Mouse (Mus musculus) kidney, embryonic 15.5 days (tissue): ENCODE measurements around the gene Il10ra. TPM values are rescaled to one million over a fixed set of nuclear protein-coding genes. Genes with fewer than 3 reads are reported as not detected.

Source experiments
- ATAC-seq: fragments of 200-750 bp; cut with Nextera tagmentation; replicated peaks from 2 replicates; pipeline ENCODE4 v1.8.0; 2017; ENCODE audit warnings: moderate TSS enrichment; ENCODE audit not compliant: low FRiP score
- H3K27ac ChIP-seq: fragments of 300-500 bp; sonication (generic); 2 replicates; pipeline ENCODE4 v1.5.1; 2015; ENCODE audit warnings: mild to moderate bottlenecking, inconsistent platforms
- H3K27me3 ChIP-seq: fragments of 300-500 bp; sonication (generic); 2 replicates; pipeline ENCODE4 v1.6.1; 2015; ENCODE audit warnings: inconsistent platforms
- H3K36me3 ChIP-seq: fragments of 300-500 bp; sonication (generic); 2 replicates; pipeline ENCODE4 v1.6.1; 2015; ENCODE audit warnings: inconsistent platforms
- H3K4me1 ChIP-seq: fragments of 300-500 bp; sonication (generic); 2 replicates; pipeline ENCODE4 v1.6.1; 2015; ENCODE audit warnings: inconsistent platforms
- H3K4me2 ChIP-seq: fragments of 300-500 bp; sonication (generic); 2 replicates; pipeline ENCODE4 v1.6.1; 2015; ENCODE audit warnings: moderate library complexity, mild to moderate bottlenecking, inconsistent platforms
- H3K4me3 ChIP-seq: fragments of 300-500 bp; sonication (generic); replicated peaks from 2 replicates; pipeline ENCODE4 v1.5.1; 2015; ENCODE audit warnings: mild to moderate bottlenecking, inconsistent platforms
- H3K9ac ChIP-seq: fragments of 300-500 bp; sonication (generic); 2 replicates; pipeline ENCODE4 v1.6.1; 2015; ENCODE audit warnings: mild to moderate bottlenecking, inconsistent platforms
- H3K9me3 ChIP-seq: fragments of 300-500 bp; sonication (generic); replicated peaks from 2 replicates; pipeline ENCODE4 v1.6.1; 2016; ENCODE audit warnings: inconsistent platforms
- WGBS: fragments of 180-500 bp; shearing (Covaris S2); methylation state at CpG from one replicate; pipeline ENCODE4 v1.1.7; 2015; ENCODE audit warnings: mixed read lengths; 5-methylcytosine and 5-hydroxymethylcytosine counted together
- polyA plus RNA-seq: library from polyadenylated mRNA; unstranded; fragments of >200 nt; fragmentation: Nextera tagmentation; extraction: Ambion mirVana; gene quantifications from 2 replicates; pipeline ENCODE4 v1.2.1, GENCODE M21; 2015

Gene Il10ra
- 0.77 and 1.2 TPM in 2 replicates for polyA plus RNA-seq

DNA sequence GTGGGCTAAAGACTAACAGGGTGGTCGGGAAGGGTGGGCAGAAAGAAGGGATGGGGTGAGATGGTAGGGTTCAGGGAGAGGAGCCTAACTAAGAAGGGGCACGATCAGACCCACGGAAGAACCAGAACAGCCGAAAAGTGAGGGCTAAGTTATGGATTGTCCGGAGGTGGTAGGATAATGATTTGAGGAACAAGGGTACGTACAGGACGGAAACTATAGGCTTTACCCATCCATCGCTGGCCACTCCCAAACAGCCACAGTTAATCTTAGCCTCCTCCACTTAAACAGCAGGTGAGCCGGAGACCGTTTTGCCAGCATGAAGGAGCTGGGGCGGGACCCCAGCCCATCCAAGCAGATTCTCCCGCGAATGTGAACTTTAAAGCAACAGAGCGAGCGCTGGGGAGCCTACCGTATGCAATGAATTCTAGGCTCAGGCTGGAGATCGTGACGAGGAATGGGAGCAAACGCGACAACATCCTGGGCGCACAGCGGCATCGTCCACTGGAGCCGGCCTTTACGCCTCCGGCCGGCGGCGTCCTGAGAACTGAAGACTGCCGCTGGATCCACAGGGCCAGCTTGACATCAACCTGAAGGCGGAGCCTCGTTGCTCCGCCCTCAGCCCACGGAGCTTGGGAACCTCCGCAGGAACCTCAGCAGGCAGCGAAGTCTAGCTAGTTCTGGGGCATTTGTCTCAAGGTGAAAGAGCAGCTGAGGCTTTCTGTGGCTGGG is at the start of gene Il10ra:
TSS of gene Il10ra (minus strand) at position 553 of the 729 bp plus-strand sequence.
- H3K9ac ChIP-seq: peak within 1 kb of the TSS; percentile 40
- H3K4me2 ChIP-seq: peak within 1 kb of the TSS; percentile 74
- H3K4me3 ChIP-seq: peak within 1 kb of the TSS; percentile 43
- H3K27ac ChIP-seq: no peak within 1 kb of the TSS
- H3K9me3 ChIP-seq: no peaks in the 10 kb centered on the region
- peaks cover 45% of the 10 kb centered on the region for H3K27me3 ChIP-seq
- H3K4me1 ChIP-seq: peaks cover 9% of the 10 kb centered on the region
- 4% methylated on average over 36 of the region's 36 CpGs for WGBS
- ATAC-seq: 0 out of 2 replicates have a peak, but pooled peaks have one; percentile 36
- no peaks in the 10 kb centered on the region for H3K36me3 ChIP-seq

DNA sequence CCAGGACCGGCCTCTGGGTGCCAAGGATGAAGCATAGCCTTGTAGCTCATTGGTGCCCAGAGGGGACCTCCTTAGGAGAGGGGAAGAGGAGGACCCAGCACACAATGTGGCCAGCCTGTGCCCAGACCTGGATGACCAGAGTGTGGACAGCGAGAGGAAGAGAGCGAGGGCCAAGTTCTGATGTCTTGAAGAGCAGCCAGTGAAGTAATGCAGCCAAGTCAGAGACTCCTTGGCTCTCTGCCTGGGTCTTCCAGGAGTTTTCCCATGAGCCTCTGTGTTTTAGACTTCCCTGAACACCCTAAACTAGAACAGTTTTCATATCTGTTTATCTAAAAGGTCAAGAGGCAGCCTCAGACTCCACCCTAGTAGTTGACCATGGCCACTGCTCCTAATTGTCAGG is 48.7 kb upstream of the Il10ra start:
- Histone ChIP-seq H3K4me3 (no peak overlapping the region), H3K27me3 (peaks cover 21% of the 10 kb centered on the region), H3K4me2 (no peak overlapping the region), H3K36me3 (no peaks in the 10 kb centered on the region), H3K9ac (no peak overlapping the region), H3K4me1 (0 out of 2 replicates have a peak, but pooled peaks cover 6% of the 10 kb centered on the region), H3K27ac (no peak overlapping the region), H3K9me3 (no peaks in the 10 kb centered on the region)
- ATAC-seq: no peak
- WGBS: 66% methylated on average over 3 of the region's 3 CpGs

DNA sequence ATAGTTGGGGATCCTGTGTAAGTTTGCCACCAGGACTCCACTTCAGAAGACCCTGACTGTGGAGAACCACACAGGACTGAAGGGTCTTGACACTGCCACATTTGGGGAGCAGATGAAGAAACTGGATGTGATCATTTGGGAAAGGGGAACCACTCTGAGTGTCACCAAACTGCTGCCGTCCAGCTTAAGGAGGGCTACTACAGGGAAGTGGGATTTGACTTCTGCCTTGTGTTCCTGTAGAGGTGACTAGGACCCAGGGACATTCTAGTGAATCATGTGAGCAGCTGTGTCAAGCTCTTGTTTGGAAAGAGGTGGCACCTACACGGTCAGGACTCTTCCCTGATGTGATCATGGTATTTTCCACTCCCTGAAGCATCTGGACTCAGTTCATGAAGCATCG is 45.0 kb upstream of the Il10ra start:
- Histone ChIP-seq H3K36me3 (no peaks in the 10 kb centered on the region), H3K9me3 (no peaks in the 10 kb centered on the region), H3K27me3 (peaks cover 21% of the 10 kb centered on the region), H3K4me2 (no peak overlapping the region), H3K4me1 (0 out of 2 replicates have a peak, but pooled peaks cover 6% of the 10 kb centered on the region), H3K9ac (no peak overlapping the region), H3K4me3 (no peak overlapping the region), H3K27ac (no peak overlapping the region)
- no peak for ATAC-seq
- 73% methylated on average over 3 of the region's 3 CpGs for WGBS

DNA sequence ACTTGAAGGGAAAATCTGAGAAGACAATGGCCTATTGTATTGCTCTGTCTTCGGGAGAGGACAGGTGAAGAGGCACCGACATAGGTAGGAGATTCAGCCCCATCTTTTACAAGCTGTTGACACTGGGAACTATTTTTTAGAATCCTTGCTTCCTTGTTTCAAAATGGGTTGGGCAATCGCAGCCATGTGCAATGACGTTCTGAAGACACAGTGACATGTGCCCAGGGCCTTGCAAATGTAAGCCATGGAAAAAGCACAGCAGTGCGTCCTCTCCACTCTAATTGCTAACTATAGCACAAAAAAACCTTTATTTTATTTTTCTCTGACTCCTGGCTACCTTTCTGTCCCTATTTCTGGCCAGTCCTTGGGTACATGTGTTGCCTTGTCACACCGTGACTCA is 42.9 kb upstream of the Il10ra start:
- H3K4me1 ChIP-seq: no peaks in the 10 kb centered on the region
- no peak overlapping the region for H3K4me3 ChIP-seq
- 0 out of 2 replicates have a peak, but pooled peaks cover 8% of the 10 kb centered on the region for H3K27me3 ChIP-seq
- no peak for ATAC-seq
- H3K27ac ChIP-seq: no peak overlapping the region
- no peaks in the 10 kb centered on the region for H3K36me3 ChIP-seq
- no peak overlapping the region for H3K4me2 ChIP-seq
- H3K9me3 ChIP-seq: no peaks in the 10 kb centered on the region
- 82% methylated on average over 6 of the region's 6 CpGs for WGBS
- H3K9ac ChIP-seq: no peak overlapping the region

DNA sequence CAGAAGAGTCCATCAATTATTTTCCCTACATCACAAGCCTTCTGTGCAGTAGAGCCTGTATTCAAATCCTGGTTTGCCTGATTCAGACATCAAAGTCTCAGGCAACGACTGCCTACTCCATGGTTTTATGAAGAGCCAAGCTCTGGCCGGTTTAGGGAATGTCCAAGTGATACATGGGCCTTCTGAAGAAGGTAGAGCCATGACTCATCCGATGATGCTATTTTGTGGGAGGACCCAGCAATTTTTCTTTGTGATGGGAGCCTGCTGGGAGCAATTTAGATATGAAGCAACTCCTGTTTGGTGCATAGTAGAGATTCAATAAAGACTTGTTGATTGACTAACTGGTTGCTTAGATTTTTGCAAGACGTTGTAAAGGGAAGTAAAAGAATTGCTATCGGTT is 39.6 kb upstream of the Il10ra start:
- Histone ChIP-seq H3K36me3 (no peaks in the 10 kb centered on the region), H3K27me3 (no peaks in the 10 kb centered on the region), H3K4me2 (no peak overlapping the region), H3K9ac (no peak overlapping the region), H3K9me3 (no peaks in the 10 kb centered on the region), H3K4me1 (no peaks in the 10 kb centered on the region), H3K27ac (no peak overlapping the region), H3K4me3 (no peak overlapping the region)
- 86% methylated on average over 5 of the region's 5 CpGs for WGBS
- ATAC-seq: no peak

DNA sequence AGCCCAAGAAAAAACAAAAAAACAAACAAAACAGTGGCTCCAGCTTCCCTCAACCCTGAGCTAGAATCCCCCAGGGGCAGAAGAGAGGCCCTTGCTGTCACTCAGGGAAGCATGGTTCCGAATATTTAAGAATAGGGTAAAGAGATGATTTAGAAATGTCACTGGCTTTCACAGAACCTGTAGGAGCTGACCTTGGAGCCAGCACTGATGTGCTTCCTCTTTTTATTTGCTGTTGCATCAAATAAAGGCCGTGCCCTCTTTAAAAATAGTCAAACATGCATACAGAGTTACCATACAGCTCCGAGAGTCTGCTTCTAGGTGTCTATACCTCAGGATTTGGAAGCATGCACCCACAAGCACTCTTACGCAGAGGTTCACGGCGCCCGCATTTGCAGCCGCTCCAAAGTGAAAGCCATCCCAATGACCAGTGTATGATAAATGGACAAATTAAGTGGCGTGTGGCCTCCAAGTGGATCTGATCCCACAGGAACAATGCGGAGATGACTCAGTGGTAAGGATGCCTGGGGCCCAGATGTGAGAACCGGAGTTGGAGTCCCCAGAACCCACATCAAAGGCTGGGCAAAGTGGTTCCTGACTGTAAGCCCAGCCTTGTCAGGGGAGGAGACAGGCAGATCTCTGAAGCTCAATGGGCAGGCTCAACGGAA is 37.9 kb upstream of the Il10ra start:
- no peak overlapping the region for H3K27ac ChIP-seq
- no peak overlapping the region for H3K4me2 ChIP-seq
- no peaks in the 10 kb centered on the region for H3K4me1 ChIP-seq
- no peaks in the 10 kb centered on the region for H3K36me3 ChIP-seq
- 83% methylated on average over 12 of the region's 12 CpGs for WGBS
- H3K27me3 ChIP-seq: no peaks in the 10 kb centered on the region
- no peak overlapping the region for H3K9ac ChIP-seq
- H3K4me3 ChIP-seq: no peak overlapping the region
- no peak for ATAC-seq
- no peaks in the 10 kb centered on the region for H3K9me3 ChIP-seq

DNA sequence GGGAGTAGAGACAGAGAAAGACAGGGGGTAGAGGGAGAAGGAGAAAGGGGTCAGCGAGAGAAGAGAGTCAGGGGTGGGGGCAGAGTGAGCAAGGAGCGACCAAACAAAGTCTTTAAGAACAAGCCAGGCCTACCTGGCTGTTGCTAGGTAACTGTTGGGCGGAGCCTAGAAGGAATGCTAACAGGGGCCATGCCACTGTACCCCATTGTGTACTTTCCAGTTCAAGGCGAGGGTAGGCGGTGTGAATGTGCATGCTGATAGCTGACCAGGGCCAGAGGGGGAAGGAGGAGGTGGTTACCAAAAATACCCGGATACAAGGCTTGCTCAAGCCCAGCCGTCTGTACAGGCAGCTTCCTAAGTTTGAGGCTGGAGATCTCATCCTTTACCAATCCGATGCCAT is 32.8 kb upstream of the Il10ra start:
- Histone ChIP-seq H3K27ac (no peak overlapping the region), H3K4me3 (no peak overlapping the region), H3K4me1 (peaks cover 8% of the 10 kb centered on the region), H3K4me2 (no peak overlapping the region), H3K9me3 (peaks cover 4% of the 10 kb centered on the region; the same call in 1 of the 2 replicates), H3K36me3 (no peaks in the 10 kb centered on the region), H3K27me3 (0 out of 2 replicates have a peak, but pooled peaks cover 4% of the 10 kb centered on the region), H3K9ac (no peak overlapping the region)
- ATAC-seq: no peak
- 92% methylated on average over 8 of the region's 8 CpGs for WGBS

DNA sequence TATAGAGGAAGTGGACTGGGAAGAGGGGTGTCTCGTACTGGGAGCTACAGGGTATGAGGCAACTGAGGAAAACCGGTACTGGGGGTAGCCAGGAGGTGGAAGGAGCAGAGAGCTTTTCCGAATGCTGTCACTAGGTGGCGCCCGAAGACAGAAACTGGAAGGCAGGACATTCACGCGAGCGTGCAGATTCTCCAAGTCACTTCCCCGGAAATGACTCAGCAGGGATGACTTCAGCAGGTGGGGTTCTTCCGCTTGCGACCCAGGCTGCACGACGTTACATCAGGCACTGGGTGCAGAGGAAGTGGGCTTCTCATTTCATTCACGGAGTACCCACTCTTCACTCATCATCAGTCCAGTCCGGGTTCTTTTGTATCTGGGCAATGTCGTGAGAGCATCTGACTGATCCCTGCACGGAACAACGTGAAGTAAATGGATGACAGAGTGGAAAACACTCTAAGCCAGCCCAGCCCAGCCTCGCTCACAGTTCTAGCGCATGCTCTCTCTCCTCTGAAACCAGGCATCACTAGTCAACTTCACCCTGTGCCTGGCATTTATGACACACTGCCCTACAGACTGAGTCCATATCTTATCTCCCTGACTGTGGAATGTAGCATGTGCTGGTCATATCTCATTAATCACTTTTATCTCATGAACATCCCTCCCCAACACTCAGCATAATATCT is 31.6 kb upstream of the Il10ra start:
- Histone ChIP-seq H3K4me1 (peaks cover 8% of the 10 kb centered on the region), H3K9me3 (peaks cover 4% of the 10 kb centered on the region; the same call in 1 of the 2 replicates), H3K27me3 (0 out of 2 replicates have a peak, but pooled peaks cover 4% of the 10 kb centered on the region), H3K36me3 (no peaks in the 10 kb centered on the region), H3K9ac (0 out of 2 replicates have a peak overlapping the region, but pooled peaks have one; percentile 23), H3K4me3 (peak overlapping the region; percentile 39), H3K27ac (0 out of 2 replicates have a peak overlapping the region, but pooled peaks have one; percentile 7), H3K4me2 (peak overlapping the region; percentile 67)
- ATAC-seq: peak; percentile 88
- WGBS: 17% methylated on average over 20 of the region's 20 CpGs

DNA sequence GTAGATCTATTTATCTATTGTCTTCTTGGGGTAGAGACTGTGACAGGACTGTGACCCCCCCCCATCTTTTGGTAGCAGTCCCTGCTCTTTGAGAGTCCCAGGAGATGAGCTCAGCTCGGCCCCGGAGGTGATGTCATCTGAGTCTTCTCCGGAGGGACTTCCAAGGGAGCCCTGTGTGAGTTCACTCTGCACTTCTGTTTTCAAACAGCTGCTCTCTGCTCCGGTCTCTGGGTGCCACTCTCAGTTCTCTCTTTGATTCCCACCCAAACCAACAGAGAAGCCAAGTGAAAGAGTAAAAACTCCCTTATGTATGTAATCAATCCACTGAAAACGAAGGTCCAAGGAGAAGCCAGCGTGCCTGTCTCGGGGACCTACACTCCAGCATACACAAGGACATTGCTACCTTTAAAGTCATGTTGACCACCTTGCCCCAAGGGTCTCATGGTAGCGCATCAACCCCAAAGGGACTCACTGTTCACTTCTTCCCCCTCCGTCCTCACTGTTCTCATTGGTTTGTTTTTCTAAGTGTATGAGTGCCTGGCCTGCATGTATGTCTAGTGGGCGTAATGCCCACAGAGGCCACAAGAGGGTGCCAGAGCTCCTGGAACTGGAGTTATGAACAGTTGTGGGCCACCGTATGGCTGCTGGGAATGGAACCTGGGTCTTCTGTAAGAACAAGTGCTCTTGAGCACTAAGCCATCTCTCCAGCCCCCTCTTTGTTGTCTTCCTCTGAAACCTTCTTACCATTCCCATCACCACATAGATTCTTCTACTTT is 30.5 kb upstream of the Il10ra start:
- Histone ChIP-seq H3K4me1 (peaks cover 8% of the 10 kb centered on the region), H3K9me3 (peaks cover 4% of the 10 kb centered on the region; the same call in 1 of the 2 replicates), H3K9ac (no peak overlapping the region), H3K27ac (no peak overlapping the region), H3K36me3 (no peaks in the 10 kb centered on the region), H3K4me3 (no peak overlapping the region), H3K4me2 (no peak overlapping the region), H3K27me3 (0 out of 2 replicates have a peak, but pooled peaks cover 4% of the 10 kb centered on the region)
- no peak for ATAC-seq
- WGBS: 82% methylated on average over 11 of the region's 11 CpGs

DNA sequence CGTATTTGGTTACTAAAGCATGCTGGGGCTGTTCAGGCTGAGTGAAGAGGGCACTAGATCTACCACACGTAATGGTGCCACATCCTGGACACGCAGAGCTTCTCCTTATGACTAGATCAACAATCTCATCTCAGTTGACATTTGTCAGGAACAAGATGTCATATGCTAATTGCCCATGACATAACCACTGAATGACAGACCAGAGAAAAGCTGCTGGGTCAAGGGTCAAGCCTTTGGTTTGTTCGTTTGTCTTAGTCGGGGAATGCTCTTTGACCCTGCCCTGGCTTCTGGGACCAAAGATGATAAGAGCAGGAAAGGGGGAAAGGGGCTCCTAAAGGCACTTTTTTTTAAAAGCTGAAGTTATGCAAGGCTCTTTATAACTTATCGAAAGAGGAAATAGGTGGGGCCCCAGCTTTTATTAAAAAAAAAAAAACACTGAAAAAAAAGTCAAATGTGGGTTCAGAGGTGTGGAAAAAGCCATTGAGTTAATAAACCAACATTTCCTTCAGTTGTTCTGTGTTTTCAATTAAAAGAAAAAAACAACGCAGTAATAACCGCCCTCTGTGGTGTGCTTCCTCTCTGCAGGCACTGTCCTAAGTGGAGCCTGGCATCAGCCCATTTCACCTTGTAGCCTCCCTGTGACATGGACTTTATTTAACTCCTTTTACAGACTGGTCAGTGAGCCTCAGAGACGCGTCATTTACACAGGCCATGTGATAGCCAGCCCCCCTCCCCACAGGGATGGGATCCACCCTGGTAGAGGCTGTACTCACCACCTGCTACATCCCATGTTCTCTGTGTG is 25.5 kb upstream of the Il10ra start:
- 54% methylated on average over 10 of the region's 10 CpGs for WGBS
- ATAC-seq: no peak
- no peaks in the 10 kb centered on the region for H3K9me3 ChIP-seq
- H3K4me1 ChIP-seq: no peaks in the 10 kb centered on the region
- no peak overlapping the region for H3K4me3 ChIP-seq
- no peak overlapping the region for H3K4me2 ChIP-seq
- H3K9ac ChIP-seq: no peak overlapping the region
- H3K36me3 ChIP-seq: no peaks in the 10 kb centered on the region
- no peak overlapping the region for H3K27ac ChIP-seq
- 0 out of 2 replicates have a peak, but pooled peaks cover 4% of the 10 kb centered on the region for H3K27me3 ChIP-seq
